ENCODE assay signal across 10 mouse cellular contexts in the genomic region with DNA sequence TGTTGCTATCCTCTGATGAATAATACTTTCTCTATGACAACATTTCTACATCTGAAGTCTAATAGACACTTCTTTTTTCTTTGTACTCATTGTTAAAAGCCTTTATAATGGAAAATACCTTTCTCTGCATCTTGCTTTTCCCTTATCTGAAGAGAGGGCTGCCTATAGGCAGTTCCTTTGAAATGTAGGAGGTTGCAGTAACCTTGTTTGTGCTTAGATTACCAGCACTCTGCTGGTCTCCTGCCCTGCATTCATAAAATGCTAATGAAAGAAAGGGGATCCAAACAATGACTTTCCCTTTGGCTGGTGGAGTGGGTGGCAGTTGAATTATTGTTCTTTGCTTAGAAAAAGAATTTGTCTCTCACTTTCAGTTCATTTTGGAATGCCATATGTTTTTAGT.
"Had no signal": no experiment of that assay in that cellular context is flagged by ENCODE, and none has a peak within 500 bp of the region (broad histone marks: within the 10 kb centered on the region; RNA-seq: fewer than 3 reads in every experiment).

No protein-coding gene starts in this region.

- H3K36me3 ChIP-seq: limb, embryonic 12.5 days; liver, embryonic 13.5 days had no signal

- H3K9me3 ChIP-seq: limb, embryonic 12.5 days; liver, embryonic 13.5 days had no signal

- H3K27ac ChIP-seq: kidney, postnatal 0 days; limb, embryonic 12.5 days; liver, embryonic 13.5 days had no signal

- H3K4me3 ChIP-seq: limb, embryonic 12.5 days; liver, embryonic 13.5 days had no signal

- H3K4me1 ChIP-seq: limb, embryonic 12.5 days; liver, embryonic 13.5 days had no signal

- DNase-seq: kidney, postnatal 36 days; liver; liver, embryonic 13.5 days; lung, adult 2 months; lung, postnatal 36 days; right cerebral cortex, postnatal 14 days; thymus, postnatal 36 days had no signal

- H3K4me2 ChIP-seq: limb, embryonic 12.5 days; liver, embryonic 13.5 days had no signal

- ATAC-seq: lung, postnatal 0 days had no signal

- H3K9ac ChIP-seq: limb, embryonic 12.5 days; liver, embryonic 13.5 days had no signal

- H3K27me3 ChIP-seq: limb, embryonic 12.5 days; liver, embryonic 13.5 days had no signal
